In genomic region chr10:78347486-78347885, GRCm38 (mm10) we compare ENCODE assay signal across 20 mouse cellular contexts. TPM values are rescaled to one million over a fixed set of nuclear protein-coding genes. Genes with fewer than 3 reads are reported as not detected.
A peak's percentile ranks its signal among the peaks of the same experiment; 100 is the strongest.
DNase-seq lines count a peak whose midpoint lies in the region; ATAC-seq and TF ChIP-seq lines count a peak whose summit lies in the region.
"Had no signal": no experiment of that assay in that cellular context is flagged by ENCODE, and none has a peak within 500 bp of the region (broad histone marks: within the 10 kb centered on the region; RNA-seq: fewer than 3 reads in every experiment).

No protein-coding gene starts in this region.

- DNase-seq in kidney, adult 2 months, result peak; percentile 77
- DNase-seq in kidney, postnatal 25 days, result peak; percentile 74 to 85
- DNase-seq in embryo, embryonic 11 days, result no peak
- no peak for DNase-seq in embryonic facial prominence, embryonic 10.5 days (ENCODE audit: low spot score)
- DNase-seq: adrenal gland, postnatal 10 days; cerebellum, adult 11 months; cerebellum, adult 8-10 months; cerebellum, postnatal 14 days; gastrocnemius, postnatal 36 days; heart, adult 11 months; heart, postnatal 14 days had no signal

- H3K4me1 ChIP-seq in intestine, postnatal 0 days (replicated peaks; ENCODE audit: control insufficient read depth, insufficient read depth, low read length), result 0 out of 2 replicates have a peak, but pooled peaks cover 4% of the 10 kb centered on the region
- H3K4me1 ChIP-seq in intestine, embryonic 16.5 days (ENCODE audit: control insufficient read depth, insufficient read depth, low read length), result peaks cover 24% of the 10 kb centered on the region
- peaks cover 47% of the 10 kb centered on the region for H3K4me1 ChIP-seq in kidney, adult 2 months (ENCODE audit: control insufficient read depth, insufficient read depth, low read length)
- peaks cover 54% of the 10 kb centered on the region for H3K4me1 ChIP-seq in kidney, embryonic 16.5 days (ENCODE audit: insufficient read depth, low read length)
- peaks cover 26% of the 10 kb centered on the region for H3K4me1 ChIP-seq in embryonic facial prominence, embryonic 10.5 days

- peaks cover 17% of the 10 kb centered on the region for H3K36me3 ChIP-seq in intestine, postnatal 0 days (ENCODE audit: control insufficient read depth, insufficient read depth)
- no peaks in the 10 kb centered on the region for H3K36me3 ChIP-seq in intestine, embryonic 16.5 days (ENCODE audit: control insufficient read depth, insufficient read depth, low read length)
- no peaks in the 10 kb centered on the region; the same call in 1 of the 2 replicates for H3K36me3 ChIP-seq in kidney, adult 2 months (ENCODE audit: control insufficient read depth, insufficient read depth, low read length)
- H3K36me3 ChIP-seq in kidney, embryonic 16.5 days (ENCODE audit: insufficient read depth, low read length), result peaks cover 4% of the 10 kb centered on the region
- H3K36me3 ChIP-seq in embryonic facial prominence, embryonic 10.5 days (replicated peaks), result peaks cover 12% of the 10 kb centered on the region; the same call in 1 of the 2 replicates
- H3K36me3 ChIP-seq: heart, embryonic 15.5 days had no signal

- no peak for TF ChIP-seq CTCF in intestine, postnatal 0 days (IDR thresholded peaks at IDR 0.05; ENCODE audit: low read depth)
- no peak for TF ChIP-seq CTCF in kidney, adult 2 months (conservative IDR thresholded peaks at IDR 0.05; ENCODE audit: insufficient read depth, insufficient read length, low read depth, low read length)

- ATAC-seq in intestine, postnatal 0 days, result no peak
- no peak for ATAC-seq in intestine, embryonic 16.5 days
- ATAC-seq in kidney, embryonic 16.5 days (ENCODE audit: low FRiP score, low TSS enrichment), result 0 out of 2 replicates have a peak, but pooled peaks have one; percentile 7
- ATAC-seq in erythroid progenitor cell, adult 5-6 weeks (replicated peaks; ENCODE audit: low FRiP score, poor library complexity, severe bottlenecking), result no peak
- ATAC-seq: forebrain, embryonic 14.5 days had no signal

- no peak overlapping the region for H3K9ac ChIP-seq in intestine, postnatal 0 days (ENCODE audit: low read depth, low read length)
- H3K9ac ChIP-seq in intestine, embryonic 16.5 days (ENCODE audit: low read depth, low read length), result no peak overlapping the region
- H3K9ac ChIP-seq in kidney, embryonic 16.5 days (replicated peaks; ENCODE audit: low read length), result no peak overlapping the region
- H3K9ac ChIP-seq: heart, embryonic 15.5 days; hindbrain, embryonic 14.5 days had no signal

- 72% methylated on average over 6 of the region's 6 CpGs for WGBS in intestine, postnatal 0 days
- WGBS in intestine, embryonic 16.5 days, result 84% methylated on average over 6 of the region's 6 CpGs
- WGBS in kidney, adult 2 months, result 34% methylated on average over 6 of the region's 6 CpGs
- WGBS in kidney, embryonic 16.5 days, result 55% methylated on average over 6 of the region's 6 CpGs
- 76% methylated on average over 6 of the region's 6 CpGs for WGBS in embryonic facial prominence, embryonic 10.5 days

- H3K4me3 ChIP-seq in intestine, postnatal 0 days (ENCODE audit: low read depth, low read length), result no peak overlapping the region
- H3K4me3 ChIP-seq in intestine, embryonic 16.5 days (ENCODE audit: low read length), result no peak overlapping the region
- H3K4me3 ChIP-seq in kidney, adult 2 months (ENCODE audit: insufficient read depth, low read depth, low read length), result no peak overlapping the region
- no peak overlapping the region for H3K4me3 ChIP-seq in kidney, embryonic 16.5 days (ENCODE audit: low read length)
- no peak overlapping the region for H3K4me3 ChIP-seq in embryonic facial prominence, embryonic 10.5 days
- H3K4me3 ChIP-seq: forebrain, embryonic 10.5 days; heart, embryonic 15.5 days had no signal

- TF ChIP-seq POLR2A in kidney, adult 2 months (IDR thresholded peaks at IDR 0.05; ENCODE audit: low read depth, low read length), result no peak

- H3K27ac ChIP-seq in intestine, postnatal 0 days (ENCODE audit: low read depth, low read length), result peak overlapping the region; percentile 4; the same call in 1 of the 2 replicates
- no peak overlapping the region for H3K27ac ChIP-seq in intestine, embryonic 16.5 days (ENCODE audit: low read length)
- peak overlapping the region; percentile 34 for H3K27ac ChIP-seq in kidney, adult 2 months (ENCODE audit: insufficient read depth, low read depth, low read length)
- peak overlapping the region; percentile 50; the same call in 1 of the 2 replicates for H3K27ac ChIP-seq in kidney, embryonic 16.5 days (ENCODE audit: low read length)
- no peak overlapping the region for H3K27ac ChIP-seq in embryonic facial prominence, embryonic 10.5 days (replicated peaks)
- H3K27ac ChIP-seq: forebrain, embryonic 10.5 days; heart, embryonic 15.5 days; hindbrain, embryonic 14.5 days had no signal

- no peak overlapping the region for H3K4me2 ChIP-seq in intestine, postnatal 0 days (replicated peaks; ENCODE audit: low read depth)
- H3K4me2 ChIP-seq in intestine, embryonic 16.5 days (ENCODE audit: low read depth, low read length), result no peak overlapping the region
- no peak overlapping the region for H3K4me2 ChIP-seq in kidney, embryonic 16.5 days (replicated peaks; ENCODE audit: low read depth, low read length)
- H3K4me2 ChIP-seq: heart, embryonic 15.5 days; hindbrain, embryonic 14.5 days had no signal

- no peaks in the 10 kb centered on the region for H3K9me3 ChIP-seq in intestine, postnatal 0 days (ENCODE audit: control insufficient read depth)
- H3K9me3 ChIP-seq in intestine, embryonic 16.5 days (ENCODE audit: control insufficient read depth, low read length), result no peaks in the 10 kb centered on the region
- H3K9me3 ChIP-seq in kidney, embryonic 16.5 days (ENCODE audit: low read length), result no peaks in the 10 kb centered on the region
- H3K9me3 ChIP-seq in embryonic facial prominence, embryonic 10.5 days, result no peaks in the 10 kb centered on the region
- H3K9me3 ChIP-seq: forebrain, embryonic 10.5 days; heart, embryonic 15.5 days had no signal

- H3K27me3 ChIP-seq in intestine, postnatal 0 days (replicated peaks; ENCODE audit: control insufficient read depth, insufficient read depth, low read length), result no peaks in the 10 kb centered on the region
- H3K27me3 ChIP-seq in intestine, embryonic 16.5 days (replicated peaks; ENCODE audit: control insufficient read depth, insufficient read depth, low read length), result no peaks in the 10 kb centered on the region
- H3K27me3 ChIP-seq in kidney, adult 2 months (replicated peaks; ENCODE audit: control insufficient read depth, insufficient read depth, low read length), result no peaks in the 10 kb centered on the region
- no peaks in the 10 kb centered on the region for H3K27me3 ChIP-seq in kidney, embryonic 16.5 days (ENCODE audit: insufficient read depth, low read length)
- 0 out of 2 replicates have a peak, but pooled peaks cover 9% of the 10 kb centered on the region for H3K27me3 ChIP-seq in embryonic facial prominence, embryonic 10.5 days (replicated peaks; ENCODE audit: low read depth, poor library complexity, severe bottlenecking)
- H3K27me3 ChIP-seq: heart, embryonic 15.5 days had no signal

RNA-seq across cellular contexts. Expression of gene Agpat3, which starts 4.8 kb away (rescaled TPM):
- polyA plus RNA-seq in intestine, postnatal 0 days (2015; fragmentation: Nextera tagmentation; extraction: Ambion mirVana), result 277 and 284 TPM in 2 replicates
- polyA plus RNA-seq in intestine, embryonic 16.5 days (2015; fragmentation: Nextera tagmentation; extraction: Ambion mirVana), result 30.0 and 42.5 TPM in 2 replicates
- 460 and 530 TPM in 2 replicates for polyA plus RNA-seq in kidney, adult 2 months (2012; rRNA removed)
- polyA plus RNA-seq in kidney, embryonic 16.5 days (2015; fragmentation: Nextera tagmentation; extraction: Ambion mirVana), result 48.2 and 81.9 TPM in 2 replicates
- 32.8 and 39.8 TPM in 2 replicates for polyA plus RNA-seq in embryonic facial prominence, embryonic 10.5 days (2016; fragmentation: Nextera tagmentation; extraction: Ambion mirVana)
- 16.6 and 24.7 TPM in 2 replicates for total RNA-seq in erythroid progenitor cell, adult 5-6 weeks (2015; ENCODE audit: low replicate concordance)
- 10.5 and 14.0 TPM in 2 replicates for total RNA-seq in erythroid progenitor cell, adult 5-6 weeks (2017; ENCODE audit: low replicate concordance)
- total RNA-seq: MEL had no signal

Comparison
In these comparisons a context has a peak if more than half of its experiments do, and no peak if none do; other contexts are left out.
1. H3K27ac ChIP-seq: peak in intestine, postnatal 0 days (single experiment), kidney, adult 2 months (single experiment) and kidney, embryonic 16.5 days (single experiment); none in intestine, embryonic 16.5 days (single experiment) and embryonic facial prominence, embryonic 10.5 days (single experiment).
2. DNase-seq: peak in kidney, adult 2 months (single experiment) and kidney, postnatal 25 days (2 of 2); none in embryo, embryonic 11 days (single experiment) and embryonic facial prominence, embryonic 10.5 days (single experiment).